Mouse (Mus musculus) liver, adult 2 months (tissue): ENCODE results near the gene Fam204a.

Experiments
- CTCF ChIP-seq: fragments of 200-500 bp; IDR thresholded peaks from 2 replicates; pipeline ENCODE4 v1.5.1; 2011; ENCODE audit warnings: low read depth, low read length, control low read depth
- POLR2A ChIP-seq: fragments of 200-500 bp; IDR thresholded peaks from 2 replicates; pipeline ENCODE4 v1.6.1; 2011; ENCODE audit warnings: low read length, control low read depth; ENCODE audit not compliant: insufficient read depth; ENCODE audit errors: extremely low read depth

GRCm38 (mm10) chr19:60182901-60183300, 43.6 kb downstream of the Fam204a start:
- no peak for TF ChIP-seq POLR2A
- no peak for TF ChIP-seq CTCF
